Mouse (Mus musculus) midbrain, embryonic 12.5 days (tissue): Measurements from ENCODE around the gene Rmnd5b. TPM values are rescaled to one million over a fixed set of nuclear protein-coding genes. Genes with fewer than 3 reads are reported as not detected.
"Not testable (repeated sequence)": the region's sequence is repeated elsewhere in the genome, so short reads cannot be mapped to it uniquely, and the experiment has no call there.

Experiments
- ATAC-seq: fragments of 200-750 bp; cut with Nextera tagmentation; 2 replicates; pipeline ENCODE4 v1.8.0; 2017; ENCODE audit warnings: low read depth, moderate TSS enrichment, moderate library complexity; ENCODE audit not compliant: low FRiP score
- H3K27ac ChIP-seq: fragments of 300-500 bp; sonication (generic); replicated peaks from 2 replicates; pipeline ENCODE4 v1.5.1; 2016; ENCODE audit warnings: mild to moderate bottlenecking
- H3K27me3 ChIP-seq: fragments of 300-500 bp; sonication (generic); 2 replicates; pipeline ENCODE4 v1.6.1; 2016; ENCODE audit warnings: mild to moderate bottlenecking
- H3K36me3 ChIP-seq: fragments of 300-500 bp; sonication (generic); 2 replicates; pipeline ENCODE4 v1.6.1; 2016
- H3K4me1 ChIP-seq: fragments of 300-500 bp; sonication (generic); 2 replicates; pipeline ENCODE4 v1.6.1; 2016
- H3K4me2 ChIP-seq: fragments of 300-500 bp; sonication (generic); replicated peaks from 2 replicates; pipeline ENCODE4 v1.6.1; 2016; ENCODE audit warnings: mild to moderate bottlenecking, moderate library complexity
- H3K4me3 ChIP-seq: fragments of 300-500 bp; sonication (generic); 2 replicates; pipeline ENCODE4 v1.5.1; 2016; ENCODE audit warnings: mild to moderate bottlenecking
- H3K9ac ChIP-seq: fragments of 300-500 bp; sonication (generic); replicated peaks from 2 replicates; pipeline ENCODE4 v1.6.1; 2016; ENCODE audit warnings: mild to moderate bottlenecking, moderate library complexity
- H3K9me3 ChIP-seq: fragments of 300-500 bp; sonication (generic); 2 replicates; pipeline ENCODE4 v1.6.1; 2016; ENCODE audit warnings: mild to moderate bottlenecking
- WGBS: fragments of 180-500 bp; shearing (Covaris S2); methylation state at CpG from one replicate; pipeline ENCODE4 v1.1.7; 2016; 5-methylcytosine and 5-hydroxymethylcytosine counted together
- polyA plus RNA-seq: library from polyadenylated mRNA; unstranded; fragments of >200 nt; fragmentation: Nextera tagmentation; extraction: Ambion mirVana; gene quantifications from 2 replicates; pipeline ENCODE4 v1.2.1, GENCODE M21; 2016

The Rmnd5b gene
- polyA plus RNA-seq, 1 experiment from 2014 or later, result 46.8 TPM

GRCm38 (mm10) chr11:51633200-51633599 is 2.5 kb downstream of the Rmnd5b start:
- Histone ChIP-seq H3K27me3 (peaks cover 12% of the 10 kb centered on the region; the same call in 1 of the 2 replicates), H3K36me3 (peaks cover 12% of the 10 kb centered on the region; the same call in 1 of the 2 replicates), H3K4me1 (peaks cover 21% of the 10 kb centered on the region)
- WGBS, result 91% methylated on average over 7 of the region's 7 CpGs
- ATAC-seq, H3K9ac ChIP-seq, H3K27ac ChIP-seq, H3K9me3 ChIP-seq, H3K4me2 ChIP-seq, H3K4me3 ChIP-seq: not testable (repeated sequence)

- H3K27ac ChIP-seq, result no peak overlapping the region
- H3K4me2 ChIP-seq, result no peak overlapping the region
- H3K27me3 ChIP-seq, result 0 out of 2 replicates have a peak, but pooled peaks cover 2% of the 10 kb centered on the region
- H3K9me3 ChIP-seq, result no peaks in the 10 kb centered on the region
- no peak for ATAC-seq
- peaks cover 20% of the 10 kb centered on the region for H3K36me3 ChIP-seq
- H3K9ac ChIP-seq, result no peak overlapping the region
- peaks cover 14% of the 10 kb centered on the region for H3K4me1 ChIP-seq
- no peak overlapping the region for H3K4me3 ChIP-seq
- 94% methylated on average over 6 of the region's 6 CpGs for WGBS
These were observed 3.5 kb downstream of the Rmnd5b start for GRCm38 (mm10) chr11:51632130-51632753.

DNA sequence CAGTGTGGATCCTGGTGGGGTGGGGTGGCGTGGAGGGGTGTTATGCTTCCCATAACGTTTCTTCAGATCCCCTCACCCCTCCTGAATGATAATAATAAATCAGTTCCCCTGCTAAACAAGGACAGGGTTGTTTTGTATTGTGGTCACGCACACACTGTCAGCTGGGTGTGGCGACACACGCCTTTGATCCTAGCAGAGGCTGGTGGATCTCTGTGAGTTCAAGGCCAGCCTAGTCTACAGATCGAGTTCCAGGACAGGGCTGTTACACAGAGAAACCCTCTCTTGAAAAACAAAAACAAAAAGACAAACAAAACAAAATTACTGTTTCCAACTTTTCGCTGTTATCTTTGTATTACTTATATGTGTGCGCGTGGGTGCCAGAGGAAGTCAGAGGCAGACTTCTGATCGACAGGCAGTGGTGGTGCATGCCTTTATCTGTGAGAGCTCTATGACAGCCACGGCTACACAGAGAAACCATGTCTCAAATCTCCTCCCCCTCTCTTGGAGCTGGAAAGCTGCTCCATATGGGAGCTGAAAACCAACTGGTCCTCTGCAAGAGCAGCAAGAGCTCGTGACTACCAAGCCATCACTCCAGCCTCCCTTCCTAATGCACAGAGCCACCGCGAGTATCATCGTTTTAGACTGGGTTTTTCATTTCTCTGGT is 5.9 kb downstream of the Rmnd5b start:
- no peak for ATAC-seq
- H3K4me1 ChIP-seq, result 0 out of 2 replicates have a peak, but pooled peaks cover 1% of the 10 kb centered on the region
- 85% methylated on average over 15 of the region's 15 CpGs for WGBS
- no peaks in the 10 kb centered on the region for H3K27me3 ChIP-seq
- no peak overlapping the region for H3K4me2 ChIP-seq
- no peak overlapping the region for H3K4me3 ChIP-seq
- no peak overlapping the region for H3K27ac ChIP-seq
- H3K36me3 ChIP-seq, result peaks cover 44% of the 10 kb centered on the region
- H3K9ac ChIP-seq, result no peak overlapping the region
- no peaks in the 10 kb centered on the region for H3K9me3 ChIP-seq

DNA sequence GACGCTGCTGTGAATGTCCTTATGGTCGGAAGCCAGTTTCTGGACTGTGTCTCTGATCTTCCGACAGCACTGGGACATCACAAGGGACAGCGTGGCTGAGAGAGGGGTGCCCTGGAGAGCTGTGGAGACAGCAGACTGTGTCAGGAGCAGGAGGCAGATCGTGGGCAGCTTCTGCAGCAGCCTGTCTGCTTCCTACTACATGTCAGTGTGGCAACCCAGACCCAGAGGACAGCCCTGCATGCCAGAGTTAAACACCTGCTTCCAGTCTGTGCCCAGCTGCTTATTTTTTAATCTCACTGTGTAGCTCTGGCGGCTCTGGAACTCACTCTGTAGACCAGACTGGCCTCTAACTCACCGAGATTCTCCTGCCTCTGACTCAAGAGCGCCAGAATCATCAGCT is 7.8 kb downstream of the Rmnd5b start:
- ATAC-seq, result no peak
- Histone ChIP-seq H3K4me3 (no peak overlapping the region), H3K27ac (no peak overlapping the region), H3K9me3 (no peaks in the 10 kb centered on the region), H3K4me1 (no peaks in the 10 kb centered on the region), H3K4me2 (no peak overlapping the region), H3K9ac (no peak overlapping the region), H3K36me3 (peaks cover 63% of the 10 kb centered on the region), H3K27me3 (no peaks in the 10 kb centered on the region)
- WGBS, result 87% methylated on average over 8 of the region's 8 CpGs

DNA sequence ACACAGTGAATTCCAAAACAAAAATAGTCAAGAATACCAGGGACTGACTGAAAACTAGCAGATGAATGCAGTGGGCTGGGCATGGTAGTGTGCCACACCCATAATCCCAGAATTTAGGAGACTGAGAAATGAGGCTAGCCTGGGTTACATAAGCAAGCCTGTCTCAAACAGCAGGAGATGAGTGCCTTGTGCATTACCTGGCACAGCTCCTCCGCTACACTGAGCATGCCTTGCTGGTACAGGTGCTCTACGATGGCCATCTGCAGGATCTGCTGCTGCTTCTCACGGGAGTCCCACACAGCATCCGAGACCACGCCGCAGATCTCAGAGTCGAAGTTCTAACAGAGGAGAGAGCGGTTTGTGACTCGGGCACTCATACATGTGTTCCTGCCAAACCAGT is 8.3 kb downstream of the Rmnd5b start:
- no peaks in the 10 kb centered on the region for H3K27me3 ChIP-seq
- WGBS, result 92% methylated on average over 9 of the region's 9 CpGs
- H3K9ac ChIP-seq, result no peak overlapping the region
- peaks cover 68% of the 10 kb centered on the region for H3K36me3 ChIP-seq
- no peaks in the 10 kb centered on the region for H3K4me1 ChIP-seq
- H3K9me3 ChIP-seq, result no peaks in the 10 kb centered on the region
- H3K27ac ChIP-seq, result no peak overlapping the region
- no peak for ATAC-seq
- no peak overlapping the region for H3K4me2 ChIP-seq
- H3K4me3 ChIP-seq, result no peak overlapping the region

GRCm38 (mm10) chr11:51625187-51625820 is 10.4 kb downstream of the Rmnd5b start:
- 80% methylated on average over 5 of the region's 5 CpGs for WGBS
- no peak overlapping the region for H3K9ac ChIP-seq
- H3K36me3 ChIP-seq, result peaks cover 80% of the 10 kb centered on the region
- no peak overlapping the region for H3K4me3 ChIP-seq
- peaks cover 9% of the 10 kb centered on the region for H3K4me1 ChIP-seq
- no peak for ATAC-seq
- H3K9me3 ChIP-seq, result no peaks in the 10 kb centered on the region
- H3K27me3 ChIP-seq, result no peaks in the 10 kb centered on the region
- H3K4me2 ChIP-seq, result no peak overlapping the region
- no peak overlapping the region for H3K27ac ChIP-seq

DNA sequence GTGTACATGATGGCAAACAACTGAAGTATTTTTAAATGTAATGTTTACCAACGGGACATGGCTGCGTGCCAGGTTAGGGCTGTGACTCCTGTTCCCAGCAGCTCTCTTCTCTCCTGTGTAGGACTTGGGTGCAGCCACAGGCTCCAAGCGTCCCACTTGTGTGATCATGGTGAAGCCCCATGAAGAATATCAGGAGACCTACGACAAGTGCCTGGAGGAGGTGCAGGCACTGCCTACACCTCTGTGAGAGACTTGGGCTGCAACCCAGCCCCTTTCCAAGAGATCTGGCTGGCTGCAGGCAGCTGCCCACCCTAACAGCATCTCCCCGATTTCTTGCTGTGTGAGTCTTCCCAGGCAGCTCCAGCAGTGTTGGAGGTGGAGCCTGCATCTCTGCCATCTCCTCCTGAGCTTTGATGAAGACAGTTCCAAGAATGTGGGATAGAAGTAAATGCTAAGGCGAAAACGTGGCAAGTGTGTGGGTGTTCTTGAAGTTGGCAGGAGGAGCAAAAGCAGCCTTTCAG is 12.7 kb downstream of the Rmnd5b start:
- no peaks in the 10 kb centered on the region for H3K27me3 ChIP-seq
- no peak overlapping the region for H3K4me2 ChIP-seq
- H3K27ac ChIP-seq, result no peak overlapping the region
- no peaks in the 10 kb centered on the region for H3K9me3 ChIP-seq
- 90% methylated on average over 7 of the region's 7 CpGs for WGBS
- H3K36me3 ChIP-seq, result peaks cover 68% of the 10 kb centered on the region
- peaks cover 12% of the 10 kb centered on the region for H3K4me1 ChIP-seq
- no peak overlapping the region for H3K9ac ChIP-seq
- no peak overlapping the region for H3K4me3 ChIP-seq
- no peak for ATAC-seq

GRCm38 (mm10) chr11:51621776-51622175 is 13.9 kb downstream of the Rmnd5b start:
- no peak overlapping the region for H3K4me2 ChIP-seq
- no peak for ATAC-seq
- H3K4me1 ChIP-seq, result peaks cover 12% of the 10 kb centered on the region
- H3K4me3 ChIP-seq, result no peak overlapping the region
- WGBS, result 100% methylated on average over 2 of the region's 2 CpGs
- H3K27ac ChIP-seq, result no peak overlapping the region
- no peaks in the 10 kb centered on the region for H3K9me3 ChIP-seq
- H3K9ac ChIP-seq, result no peak overlapping the region
- H3K36me3 ChIP-seq, result peaks cover 55% of the 10 kb centered on the region
- no peaks in the 10 kb centered on the region for H3K27me3 ChIP-seq

DNA sequence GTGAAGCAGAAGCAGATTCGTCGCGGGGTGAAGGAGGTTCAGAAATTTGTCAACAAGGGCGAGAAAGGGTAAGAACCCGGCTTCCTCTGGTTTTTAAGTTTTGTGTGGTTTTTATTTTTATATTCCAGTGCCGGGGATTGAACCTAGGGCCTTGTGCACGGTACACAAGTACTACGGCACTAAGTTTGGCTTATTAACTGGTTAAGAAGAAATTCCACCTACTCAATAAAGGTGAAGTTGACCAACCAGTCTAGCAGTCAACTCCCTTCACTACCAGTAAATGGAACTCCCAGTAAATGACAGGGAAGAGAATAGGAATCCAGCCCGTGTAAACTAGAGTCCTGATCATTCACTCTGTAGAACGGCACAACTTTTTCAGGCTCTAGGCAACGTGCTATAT is 15.6 kb downstream of the Rmnd5b start:
- H3K9ac ChIP-seq, result peak overlapping the region; percentile 68
- no peak for ATAC-seq
- H3K27ac ChIP-seq, result no peak overlapping the region
- peak overlapping the region; percentile 72 for H3K4me2 ChIP-seq
- H3K4me3 ChIP-seq, result peak overlapping the region; percentile 89
- peaks cover 39% of the 10 kb centered on the region for H3K36me3 ChIP-seq
- no peaks in the 10 kb centered on the region for H3K9me3 ChIP-seq
- WGBS, result under 1% methylated on average over 11 of the region's 11 CpGs
- peaks cover 21% of the 10 kb centered on the region for H3K4me1 ChIP-seq
- H3K27me3 ChIP-seq, result no peaks in the 10 kb centered on the region

DNA sequence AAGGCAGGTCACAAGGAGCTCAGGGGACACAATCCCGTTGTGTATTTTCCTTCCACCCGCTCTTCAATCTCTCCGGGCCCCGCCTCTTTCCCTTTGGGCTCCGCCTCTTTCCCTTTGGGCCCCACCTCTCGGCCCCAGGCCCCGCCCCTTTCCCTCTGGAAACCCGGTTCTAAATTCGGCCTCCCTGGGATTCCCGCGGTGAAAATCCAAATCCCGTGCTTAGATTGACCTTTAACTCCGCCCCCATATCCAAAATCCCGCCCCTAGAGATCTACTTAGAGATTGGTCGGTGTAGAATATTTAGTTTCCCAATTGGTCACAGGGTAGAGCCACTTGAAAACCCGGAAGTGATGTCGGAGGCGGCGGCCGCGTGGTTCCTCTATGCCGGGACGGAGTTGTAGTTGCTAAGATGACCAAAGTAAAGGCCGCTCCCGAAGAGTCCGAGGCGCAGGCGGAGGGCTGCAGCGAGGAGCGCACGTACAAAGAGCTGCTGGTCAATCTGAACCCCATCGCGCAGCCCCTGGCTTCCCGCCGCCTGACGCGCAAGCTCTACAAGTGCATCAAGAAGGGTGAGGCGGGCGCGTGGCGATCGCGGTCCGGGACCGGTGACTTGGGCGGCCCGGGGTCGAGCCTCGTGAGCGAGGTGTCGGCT is 16.2 kb downstream of the Rmnd5b start, which contains the start of gene Nhp2:
Gene Nhp2, plus strand, starts transcription at position 327 of the 652 bp plus-strand sequence.
- Histone ChIP-seq H3K4me3 (peak within 1 kb of the TSS; percentile 89), H3K9me3 (no peaks in the 10 kb centered on the region), H3K27me3 (0 out of 2 replicates have a peak, but pooled peaks cover 4% of the 10 kb centered on the region), H3K27ac (no peak within 1 kb of the TSS), H3K4me2 (peak within 1 kb of the TSS; percentile 72), H3K36me3 (peaks cover 34% of the 10 kb centered on the region), H3K9ac (peak within 1 kb of the TSS; percentile 68), H3K4me1 (peaks cover 22% of the 10 kb centered on the region)
- ATAC-seq, result peak; percentile 96
- WGBS, result 1% methylated on average over 51 of the region's 51 CpGs

- H3K27ac ChIP-seq, result no peak overlapping the region
- ATAC-seq, result peak; percentile 60
These were observed 16.7 kb downstream of the Rmnd5b start for GRCm38 (mm10) chr11:51618894-51619408.

More at GRCm38 (mm10) chr11:51618894-51619408, 16.7 kb downstream of the Rmnd5b start:
- no peaks in the 10 kb centered on the region for H3K9me3 ChIP-seq
- peak overlapping the region; percentile 89 for H3K4me3 ChIP-seq
- 52% methylated on average over 8 of the region's 8 CpGs for WGBS
- 0 out of 2 replicates have a peak, but pooled peaks cover 4% of the 10 kb centered on the region for H3K27me3 ChIP-seq
- peak overlapping the region; percentile 72 for H3K4me2 ChIP-seq
- no peak overlapping the region for H3K9ac ChIP-seq
- peaks cover 22% of the 10 kb centered on the region for H3K4me1 ChIP-seq
- peaks cover 28% of the 10 kb centered on the region for H3K36me3 ChIP-seq
